Mouse (Mus musculus): ENCODE results near the gene Gm9736.
"Not testable (repeated sequence)": the region's sequence is repeated elsewhere in the genome, so short reads cannot be mapped to it uniquely, and the experiment has no call there.

DNA sequence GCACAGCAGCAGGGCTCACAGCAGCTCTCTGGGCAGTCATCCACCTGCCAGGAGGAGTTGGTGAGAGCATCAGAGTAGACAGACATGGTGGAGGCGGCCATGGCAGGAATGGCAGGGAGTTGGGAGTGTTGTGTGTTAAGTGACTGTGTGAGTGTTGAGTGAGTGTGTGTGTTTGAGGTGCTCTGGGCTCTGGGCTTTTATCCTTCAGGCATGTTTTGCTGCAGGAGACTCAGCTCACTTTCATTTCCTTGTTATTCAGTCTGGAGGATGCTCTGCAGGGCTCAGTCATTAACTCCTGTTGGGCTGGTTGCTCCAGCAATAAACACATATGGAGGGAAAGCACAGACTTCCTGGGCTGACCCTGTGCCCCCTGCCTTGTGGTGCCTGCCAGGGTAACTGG lies 31.3 kb upstream of the Gm9736 start, which contains the start of gene Gm3250:
- TF ChIP-seq GATA1 (IDR thresholded peaks at IDR 0.05; ENCODE audit: borderline replicate concordance, low read length); FLI1 (IDR thresholded peaks at IDR 0.05; ENCODE audit: low read length): not testable (repeated sequence)

Data from megakaryocyte, embryonic 14.5 days (primary cell).